Mouse (Mus musculus): ENCODE results near the gene Syt16. TPM values are rescaled to one million over a fixed set of nuclear protein-coding genes. Genes with fewer than 3 reads are reported as not detected.

The Syt16 gene
- polyA plus RNA-seq, 1 experiment = not detected

DNA sequence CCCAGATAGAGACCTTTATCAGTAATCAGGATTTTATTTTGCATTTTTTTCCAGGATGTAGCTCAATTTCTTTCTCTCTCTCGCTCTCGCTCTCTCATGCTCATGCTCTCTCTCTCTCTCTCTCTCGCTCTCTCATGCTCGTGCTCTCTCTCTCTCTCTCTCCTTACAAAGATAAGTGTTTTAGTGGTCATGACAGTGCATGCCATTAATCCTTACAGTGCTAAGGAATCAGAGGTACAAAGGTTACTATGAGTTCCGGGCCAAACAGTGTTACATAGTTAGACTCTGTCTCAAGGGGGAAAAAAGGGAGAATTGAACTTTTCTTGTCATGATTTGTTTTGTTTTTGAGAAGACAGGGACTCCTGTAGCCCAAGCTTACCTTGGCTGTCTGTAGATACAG lies 17.8 kb upstream of the Syt16 start:
- H3K36me3 ChIP-seq (ENCODE audit: control insufficient read depth, insufficient read depth) = peaks cover 55% of the 10 kb centered on the region
- no peaks in the 10 kb centered on the region for H3K27me3 ChIP-seq (ENCODE audit: control insufficient read depth, insufficient read depth, insufficient read length)
- TF ChIP-seq SRF (IDR thresholded peaks at IDR 0.05; ENCODE audit: control insufficient read depth, insufficient read length, low read depth) (no peak), MYOG (IDR thresholded peaks at IDR 0.05; ENCODE audit: control insufficient read depth in 1 of 3, insufficient read depth in 1 of 3, insufficient read length in 2 of 3, low read depth in 2 of 3) (no peak), POLR2A (IDR thresholded peaks at IDR 0.05; ENCODE audit: insufficient read length, low read depth) (no peak), REST (IDR thresholded peaks at IDR 0.05; ENCODE audit: insufficient read depth, insufficient read length) (no peak), USF1 (IDR thresholded peaks at IDR 0.05; ENCODE audit: low read depth) (no peak), E2F4 (IDR thresholded peaks at IDR 0.05; ENCODE audit: insufficient read depth) (no peak), CEBPB (IDR thresholded peaks at IDR 0.05; ENCODE audit: insufficient read depth, poor library complexity, severe bottlenecking) (no peak), POLR2AphosphoS2 (IDR thresholded peaks at IDR 0.05; ENCODE audit: insufficient read length, low read depth) (no peak), MAX (IDR thresholded peaks at IDR 0.05; ENCODE audit: low read depth) (no peak), MYOD1 (IDR thresholded peaks at IDR 0.05; ENCODE audit: control insufficient read depth in 1 of 3, insufficient read length in 2 of 3, low read depth in 2 of 3) (no peak), TCF3 (IDR thresholded peaks at IDR 0.05; ENCODE audit: insufficient read length, low read depth) (no peak), TCF12 (IDR thresholded peaks at IDR 0.05; ENCODE audit: insufficient read depth, poor library complexity, severe bottlenecking) (no peak)
- no peak overlapping the region for H3K4me3 ChIP-seq
- no peak overlapping the region for H3K4me2 ChIP-seq (ENCODE audit: low read depth)
- H3ac ChIP-seq (ENCODE audit: control insufficient read depth, insufficient read length) = no peak overlapping the region
- no peaks in the 10 kb centered on the region for H3K79me2 ChIP-seq (ENCODE audit: control insufficient read depth, insufficient read depth)

DNA sequence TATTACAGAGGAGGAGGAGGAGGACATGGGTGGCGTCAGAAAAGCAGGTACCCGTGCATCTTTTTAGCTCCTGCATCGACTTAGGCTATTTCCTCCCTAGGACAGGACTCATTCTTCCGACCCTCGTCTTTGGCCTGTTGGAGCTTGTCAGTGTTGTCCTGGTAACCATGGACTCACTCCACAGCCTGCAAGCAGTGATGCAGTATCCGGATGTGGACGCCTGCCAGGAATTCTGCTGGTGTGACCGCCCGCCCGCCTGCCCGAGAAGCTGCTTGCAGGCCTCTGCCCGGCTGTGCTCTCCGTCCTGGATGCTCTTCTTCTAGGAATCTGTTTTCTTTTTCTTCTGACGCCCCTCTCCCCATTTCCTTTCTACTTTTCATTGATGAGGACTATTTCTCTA lies 14.9 kb upstream of the Syt16 start:
- TF ChIP-seq E2F4 (IDR thresholded peaks at IDR 0.05; ENCODE audit: insufficient read depth) = no peak
- TF ChIP-seq POLR2AphosphoS2 (IDR thresholded peaks at IDR 0.05; ENCODE audit: insufficient read length, low read depth) = no peak
- no peak for TF ChIP-seq REST (IDR thresholded peaks at IDR 0.05; ENCODE audit: insufficient read depth, insufficient read length)
- TF ChIP-seq POLR2A (IDR thresholded peaks at IDR 0.05; ENCODE audit: insufficient read length, low read depth) = no peak
- no peak for TF ChIP-seq MYOG (IDR thresholded peaks at IDR 0.05; ENCODE audit: control insufficient read depth in 1 of 3, insufficient read depth in 1 of 3, insufficient read length in 2 of 3, low read depth in 2 of 3)
- no peak for TF ChIP-seq USF1 (IDR thresholded peaks at IDR 0.05; ENCODE audit: low read depth)
- no peak for TF ChIP-seq SRF (IDR thresholded peaks at IDR 0.05; ENCODE audit: control insufficient read depth, insufficient read length, low read depth)
- Histone ChIP-seq H3K36me3 (ENCODE audit: control insufficient read depth, insufficient read depth) (peaks cover 62% of the 10 kb centered on the region), H3K27me3 (ENCODE audit: control insufficient read depth, insufficient read depth, insufficient read length) (no peaks in the 10 kb centered on the region), H3K79me2 (ENCODE audit: control insufficient read depth, insufficient read depth) (no peaks in the 10 kb centered on the region), H3ac (ENCODE audit: control insufficient read depth, insufficient read length) (no peak overlapping the region), H3K4me3 (no peak overlapping the region), H3K4me2 (ENCODE audit: low read depth) (no peak overlapping the region)

DNA sequence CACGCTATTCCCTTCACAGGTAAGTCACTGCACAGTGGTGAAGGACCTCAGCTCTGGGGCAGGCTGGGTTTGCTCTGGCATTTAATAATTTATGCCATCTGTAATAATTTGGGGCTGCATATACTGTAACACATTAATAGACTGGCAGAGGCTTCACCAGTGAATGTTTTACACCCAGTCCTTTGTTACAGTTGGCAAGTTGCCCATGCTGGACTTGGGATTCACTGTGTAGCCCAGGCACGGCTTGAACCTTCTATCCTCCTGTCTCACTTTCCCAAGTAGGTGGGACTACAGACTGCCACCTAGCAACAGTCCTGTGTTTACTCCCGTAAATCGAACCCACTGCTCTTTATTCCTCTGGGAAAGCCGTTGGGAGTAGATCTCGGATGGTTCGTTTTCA lies 11.2 kb upstream of the Syt16 start:
- Histone ChIP-seq H3K4me2 (ENCODE audit: low read depth) (no peak overlapping the region), H3K79me2 (ENCODE audit: control insufficient read depth, insufficient read depth) (no peaks in the 10 kb centered on the region), H3K36me3 (ENCODE audit: control insufficient read depth, insufficient read depth) (peaks cover 36% of the 10 kb centered on the region), H3K27me3 (ENCODE audit: control insufficient read depth, insufficient read depth, insufficient read length) (no peaks in the 10 kb centered on the region), H3K4me3 (no peak overlapping the region), H3ac (ENCODE audit: control insufficient read depth, insufficient read length) (no peak overlapping the region)
- TF ChIP-seq TCF3 (IDR thresholded peaks at IDR 0.05; ENCODE audit: insufficient read length, low read depth) (no peak), SRF (IDR thresholded peaks at IDR 0.05; ENCODE audit: control insufficient read depth, insufficient read length, low read depth) (no peak), REST (IDR thresholded peaks at IDR 0.05; ENCODE audit: insufficient read depth, insufficient read length) (no peak), MYOD1 (IDR thresholded peaks at IDR 0.05; ENCODE audit: control insufficient read depth in 1 of 3, insufficient read length in 2 of 3, low read depth in 2 of 3) (no peak), CEBPB (IDR thresholded peaks at IDR 0.05; ENCODE audit: insufficient read depth, poor library complexity, severe bottlenecking) (no peak), E2F4 (IDR thresholded peaks at IDR 0.05; ENCODE audit: insufficient read depth) (no peak), MYOG (IDR thresholded peaks at IDR 0.05; ENCODE audit: control insufficient read depth in 1 of 3, insufficient read depth in 1 of 3, insufficient read length in 2 of 3, low read depth in 2 of 3) (no peak), USF1 (IDR thresholded peaks at IDR 0.05; ENCODE audit: low read depth) (no peak), MAX (IDR thresholded peaks at IDR 0.05; ENCODE audit: low read depth) (no peak), POLR2A (IDR thresholded peaks at IDR 0.05; ENCODE audit: insufficient read length, low read depth) (no peak), POLR2AphosphoS2 (IDR thresholded peaks at IDR 0.05; ENCODE audit: insufficient read length, low read depth) (no peak), TCF12 (IDR thresholded peaks at IDR 0.05; ENCODE audit: insufficient read depth, poor library complexity, severe bottlenecking) (no peak)

DNA sequence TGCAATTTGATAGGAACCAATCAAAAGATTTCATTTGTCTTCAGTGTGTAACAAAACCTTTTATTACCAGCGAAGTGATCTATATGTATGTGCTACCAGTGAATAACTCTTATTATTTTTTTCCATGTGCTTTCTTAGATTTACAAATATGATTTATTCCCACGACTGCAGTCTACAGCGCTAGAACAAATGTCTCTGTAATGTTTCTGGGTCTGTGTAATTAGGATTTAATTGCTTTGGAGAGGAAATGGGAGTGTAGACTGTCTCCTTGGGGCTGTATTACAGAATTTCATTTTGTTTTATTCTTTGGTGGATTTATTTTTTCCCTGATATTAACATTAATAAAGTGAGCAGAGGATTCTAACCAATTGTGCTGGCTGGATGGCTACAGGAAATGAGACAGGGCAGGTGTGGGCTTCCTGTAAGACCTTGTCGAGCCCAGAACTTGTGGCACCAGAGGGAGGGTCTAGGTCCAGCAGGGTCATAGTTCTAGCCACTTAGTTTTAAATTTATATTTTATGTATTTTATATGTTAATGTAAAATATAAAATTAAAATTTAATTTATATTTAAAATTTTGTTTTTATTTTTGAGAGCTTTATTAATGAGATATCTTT lies 9.0 kb upstream of the Syt16 start:
- Histone ChIP-seq H3K27me3 (ENCODE audit: control insufficient read depth, insufficient read depth, insufficient read length) (no peaks in the 10 kb centered on the region), H3ac (ENCODE audit: control insufficient read depth, insufficient read length) (no peak overlapping the region), H3K79me2 (ENCODE audit: control insufficient read depth, insufficient read depth) (no peaks in the 10 kb centered on the region), H3K4me3 (no peak overlapping the region), H3K36me3 (ENCODE audit: control insufficient read depth, insufficient read depth) (peaks cover 25% of the 10 kb centered on the region), H3K4me2 (ENCODE audit: low read depth) (no peak overlapping the region)
- TF ChIP-seq SRF (IDR thresholded peaks at IDR 0.05; ENCODE audit: control insufficient read depth, insufficient read length, low read depth) (no peak), MYOD1 (IDR thresholded peaks at IDR 0.05; ENCODE audit: control insufficient read depth in 1 of 3, insufficient read length in 2 of 3, low read depth in 2 of 3) (no peak), MYOG (IDR thresholded peaks at IDR 0.05; ENCODE audit: control insufficient read depth in 1 of 3, insufficient read depth in 1 of 3, insufficient read length in 2 of 3, low read depth in 2 of 3) (no peak), POLR2A (IDR thresholded peaks at IDR 0.05; ENCODE audit: insufficient read length, low read depth) (no peak), MAX (IDR thresholded peaks at IDR 0.05; ENCODE audit: low read depth) (no peak), REST (IDR thresholded peaks at IDR 0.05; ENCODE audit: insufficient read depth, insufficient read length) (no peak), E2F4 (IDR thresholded peaks at IDR 0.05; ENCODE audit: insufficient read depth) (no peak), POLR2AphosphoS2 (IDR thresholded peaks at IDR 0.05; ENCODE audit: insufficient read length, low read depth) (no peak), TCF3 (IDR thresholded peaks at IDR 0.05; ENCODE audit: insufficient read length, low read depth) (no peak), CEBPB (IDR thresholded peaks at IDR 0.05; ENCODE audit: insufficient read depth, poor library complexity, severe bottlenecking) (no peak), TCF12 (IDR thresholded peaks at IDR 0.05; ENCODE audit: insufficient read depth, poor library complexity, severe bottlenecking) (no peak), USF1 (IDR thresholded peaks at IDR 0.05; ENCODE audit: low read depth) (no peak)
